Mouse (Mus musculus) adrenal gland, postnatal 14 days (tissue): Measurements from ENCODE around the gene Syna. TPM values are rescaled to one million over a fixed set of nuclear protein-coding genes. Genes with fewer than 3 reads are reported as not detected.
A peak's percentile ranks its signal among the peaks of the same experiment; 100 is the strongest.

Experiments
- DNase-seq: peaks from one replicate; pipeline ENCODE4 v3.0.0; 2021; ENCODE audit warnings: mixed read lengths
- long read RNA-seq, 2 experiments: library from polyadenylated mRNA; stranded (forward); transcript quantifications; one replicate each; pipeline ENCODE4 v2.0.0; 2021
- total RNA-seq: library from RNA; stranded (reverse); gene quantifications from 2 replicates; pipeline ENCODE4 v1.2.3, GENCODE M21; 2021

Gene Syna
- not detected in 2 replicates for total RNA-seq
- long read RNA-seq, experiment 1: 0 reads
- long read RNA-seq, experiment 2: 0 reads

DNA sequence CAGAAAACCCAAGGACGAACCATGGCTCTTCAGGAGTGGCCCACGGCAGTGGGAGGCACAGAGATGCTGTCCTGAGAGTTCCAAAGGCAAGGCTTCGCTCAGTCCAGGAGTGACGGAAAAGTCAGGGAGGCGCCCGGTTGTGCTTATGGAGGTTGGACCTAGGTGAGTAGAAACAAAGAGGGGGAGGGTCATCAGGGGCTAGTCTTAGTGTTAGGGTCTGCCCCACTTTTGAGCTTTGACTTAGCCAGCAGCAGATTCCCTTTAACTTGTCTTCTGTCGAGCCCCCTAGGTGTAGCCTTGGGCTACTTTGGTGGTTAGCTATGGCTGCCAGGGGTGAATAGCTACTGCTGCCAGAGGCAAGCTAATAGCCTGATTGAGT, at the start of gene Syna:
Gene Syna (minus strand): TSS at position 101 of the 379 bp plus-strand sequence.
- no peak for DNase-seq

- peak; percentile 27 for DNase-seq
Measured at GRCm38 (mm10) chr5:134607121-134607520, 47.1 kb upstream of the Syna start.

GRCm38 (mm10) chr5:134606314-134606713, 46.3 kb upstream of the Syna start:
- no peak for DNase-seq

- DNase-seq: no peak
Measured at GRCm38 (mm10) chr5:134604376-134604775, 44.4 kb upstream of the Syna start.

GRCm38 (mm10) chr5:134597711-134598110, 37.7 kb upstream of the Syna start:
- DNase-seq: peak; percentile 40

- no peak for DNase-seq
Measured at GRCm38 (mm10) chr5:134593093-134593492, 33.1 kb upstream of the Syna start.

- no peak for DNase-seq
Measured at GRCm38 (mm10) chr5:134592026-134592581, 32.1 kb upstream of the Syna start.

DNA sequence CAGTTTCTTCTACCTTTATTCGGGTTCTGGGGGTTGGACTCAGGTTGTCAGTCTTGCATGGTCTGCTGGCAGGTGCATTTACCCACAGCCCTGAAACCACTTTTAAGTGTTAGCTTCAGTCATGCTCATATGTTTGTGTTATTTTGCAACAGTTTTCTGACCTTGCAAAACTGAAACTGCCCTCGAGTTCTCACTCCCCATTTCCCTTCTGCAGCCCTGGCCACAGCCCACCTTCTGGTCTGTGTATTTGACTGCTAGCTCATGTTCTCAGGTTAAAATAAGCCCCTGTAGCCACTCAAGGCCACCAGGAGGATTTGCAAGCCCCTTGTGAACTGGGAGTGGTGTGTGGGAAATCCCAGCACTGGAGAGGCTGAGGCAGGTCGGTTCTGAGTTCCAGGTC, 29.9 kb upstream of the Syna start:
- no peak for DNase-seq

- DNase-seq: no peak
Measured at GRCm38 (mm10) chr5:134584798-134585197, 24.8 kb upstream of the Syna start.

GRCm38 (mm10) chr5:134583884-134584213, 23.9 kb upstream of the Syna start:
- no peak for DNase-seq

DNA sequence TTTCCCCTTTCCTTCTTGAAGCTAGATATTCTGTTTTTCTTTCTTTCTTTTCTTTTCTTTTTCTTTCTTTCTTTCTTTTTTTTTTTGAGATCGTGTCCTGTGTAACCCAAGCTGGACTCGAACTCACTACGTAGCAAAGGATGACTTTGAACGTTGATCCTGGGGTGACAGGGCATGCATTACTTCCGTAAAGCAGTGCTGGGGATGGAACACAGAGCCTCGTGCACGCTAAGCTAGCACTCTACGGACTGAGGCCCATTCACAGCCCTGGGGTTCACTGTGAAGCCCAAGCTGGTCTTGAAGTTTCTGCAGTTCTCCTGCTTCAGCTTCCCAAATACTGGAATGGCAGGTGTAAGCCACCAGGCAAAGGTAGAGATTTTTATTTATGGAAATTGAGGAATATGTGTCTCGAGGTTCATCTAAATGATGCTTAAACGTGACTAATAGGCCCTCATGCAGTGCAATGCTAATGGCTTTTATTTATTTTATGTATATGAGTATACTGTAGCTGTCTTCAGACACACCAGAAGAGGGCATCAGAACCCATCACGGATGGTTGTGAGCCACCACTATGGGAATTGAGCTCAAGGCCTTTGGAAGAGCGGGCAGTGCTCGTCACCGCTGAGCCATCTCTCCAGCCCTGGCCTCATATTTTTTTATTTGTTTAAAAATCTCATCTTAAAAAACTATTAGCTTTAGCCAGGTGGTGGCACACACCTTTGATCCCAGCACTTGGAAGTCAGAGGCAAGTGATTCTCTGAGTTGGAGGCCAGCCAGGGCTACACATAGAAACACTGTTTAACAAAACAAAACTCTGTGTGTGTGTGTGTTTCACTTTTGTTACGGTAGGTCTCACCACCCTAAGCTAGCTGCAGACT, 23.3 kb upstream of the Syna start:
- DNase-seq: no peak

DNA sequence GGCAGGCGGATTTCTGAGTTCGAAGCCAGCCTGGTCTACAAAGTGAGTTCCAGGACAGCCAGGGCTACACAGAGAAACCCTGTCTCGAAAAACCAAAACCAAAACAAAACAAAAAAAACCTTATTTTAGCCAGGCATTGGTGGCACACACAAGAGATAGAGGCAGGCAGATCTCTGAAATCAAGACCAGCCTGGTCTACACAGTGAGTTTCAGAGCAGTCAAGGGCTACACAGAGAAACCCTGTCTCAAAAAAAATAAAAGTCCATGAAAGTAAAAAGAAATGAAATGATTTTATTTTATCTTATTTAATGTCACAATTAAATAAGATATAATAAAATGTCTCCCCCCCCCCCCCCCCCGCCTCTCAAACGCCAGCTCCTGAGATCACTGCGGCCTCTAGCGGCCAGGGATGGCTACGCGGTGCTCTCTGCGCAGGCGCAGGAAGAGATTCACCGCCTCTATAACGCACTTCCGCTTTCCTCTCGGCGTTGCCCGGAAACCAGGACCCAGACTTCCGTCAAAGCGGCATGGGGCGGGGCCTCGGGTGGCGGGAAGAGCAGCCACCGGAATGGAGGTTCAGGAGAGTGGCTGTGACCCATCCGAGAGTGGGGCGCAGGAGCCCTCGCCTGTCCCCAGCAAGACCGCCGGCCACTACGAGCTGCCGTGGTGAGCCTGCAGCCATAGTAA, 22.4 kb upstream of the Syna start:
- DNase-seq: peak; percentile 98

DNA sequence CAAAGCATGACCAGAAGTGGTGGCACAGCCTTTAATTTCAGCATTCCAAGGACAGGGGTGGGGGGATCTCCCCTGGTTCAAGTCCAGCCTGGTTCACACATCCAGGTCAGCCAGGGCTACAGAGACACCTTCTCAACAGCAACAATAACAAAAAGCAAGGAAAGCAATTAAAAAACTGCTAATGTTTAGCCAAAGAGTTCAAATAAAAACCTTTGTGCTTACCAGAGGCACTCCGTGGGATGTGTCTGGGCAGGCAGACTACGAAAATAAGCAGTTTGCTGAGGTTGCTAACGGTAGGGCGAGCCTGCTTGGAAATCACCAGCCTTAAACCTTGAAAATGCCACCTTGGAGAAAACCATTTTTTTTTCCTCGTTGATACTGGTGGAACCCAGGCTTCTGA, 21.2 kb upstream of the Syna start, which contains the start of gene Rfc2:
Gene Rfc2 (plus strand): TSS at position 221 of the 400 bp plus-strand sequence.
- DNase-seq: no peak

- DNase-seq: no peak
Measured at GRCm38 (mm10) chr5:134579135-134579534, 19.2 kb upstream of the Syna start.

- no peak for DNase-seq
Measured at GRCm38 (mm10) chr5:134577534-134577933, 17.6 kb upstream of the Syna start.

- DNase-seq: no peak
Measured at GRCm38 (mm10) chr5:134576517-134577220, 16.7 kb upstream of the Syna start.

GRCm38 (mm10) chr5:134575833-134576232, 15.9 kb upstream of the Syna start:
- DNase-seq: no peak

DNA sequence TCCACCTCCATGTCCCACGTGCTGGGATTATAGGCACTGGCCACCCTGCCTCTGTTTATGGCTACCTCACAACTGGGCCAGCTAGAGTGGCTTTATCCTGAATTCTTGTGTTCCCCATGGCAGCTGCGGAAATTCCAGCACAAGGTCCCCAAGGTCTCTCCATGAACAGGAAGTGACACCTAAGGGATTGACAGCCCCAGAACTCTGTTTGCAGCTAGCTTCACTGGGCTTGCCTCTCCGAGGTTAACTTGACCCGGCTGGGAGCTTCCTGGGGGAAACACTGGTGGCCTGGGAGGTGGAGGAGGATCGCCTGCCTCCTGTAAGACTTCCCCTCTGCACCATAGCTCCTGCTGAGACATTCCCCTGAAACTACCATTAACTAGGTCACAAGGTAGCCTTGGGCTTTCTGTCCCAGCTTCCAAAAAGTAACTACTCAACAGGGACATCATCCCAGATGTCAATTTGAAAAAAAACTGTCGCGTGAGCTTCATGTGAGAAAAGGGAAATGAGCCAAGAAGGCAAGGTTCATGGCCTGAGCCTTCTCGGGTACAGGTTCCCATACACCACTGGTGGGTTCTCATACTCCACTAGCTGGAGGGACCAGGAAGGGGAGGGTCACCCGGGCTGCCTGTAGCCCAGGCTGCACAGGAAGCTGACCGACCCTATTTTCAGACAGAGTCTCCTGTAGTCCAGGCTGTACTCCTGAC, 12.7 kb upstream of the Syna start:
- peak; percentile 48 for DNase-seq

DNA sequence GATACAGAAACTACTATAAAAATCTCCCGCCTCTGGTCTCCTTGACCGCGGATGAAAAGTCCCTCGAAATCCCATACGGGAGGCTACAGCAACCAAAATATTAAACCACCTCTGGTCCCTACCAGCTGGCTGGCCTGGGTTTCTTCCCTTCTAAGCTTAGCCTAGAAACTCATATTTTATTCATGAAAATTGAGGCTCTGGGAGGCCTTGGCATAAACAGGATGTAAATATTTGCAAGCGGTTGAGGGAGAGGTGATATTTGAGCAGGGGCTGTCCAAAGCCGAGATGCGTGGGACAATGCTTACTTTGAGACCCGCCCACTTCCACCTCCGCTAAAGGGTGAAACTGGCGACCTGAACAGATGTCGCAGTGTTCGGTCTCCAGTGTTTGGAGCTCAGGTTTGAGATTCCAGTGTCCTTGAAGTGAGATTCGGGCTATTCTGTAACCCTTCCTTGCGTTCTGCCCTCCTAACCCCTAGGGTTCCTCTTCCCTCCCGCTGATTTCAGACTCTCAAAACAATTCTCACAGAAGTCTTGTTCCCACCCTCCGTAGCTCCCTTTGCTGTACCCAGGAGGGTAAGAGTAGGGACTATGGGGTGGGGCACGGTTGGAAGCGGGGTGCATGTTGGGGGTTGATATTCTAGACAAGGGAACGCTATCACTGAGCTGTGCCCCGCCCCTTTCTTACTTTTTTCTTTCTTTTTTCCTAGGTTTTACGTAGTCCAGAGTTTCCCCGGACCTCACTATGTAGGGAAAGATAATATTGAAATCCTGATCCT, 11.9 kb upstream of the Syna start:
- DNase-seq: peak; percentile 79

DNA sequence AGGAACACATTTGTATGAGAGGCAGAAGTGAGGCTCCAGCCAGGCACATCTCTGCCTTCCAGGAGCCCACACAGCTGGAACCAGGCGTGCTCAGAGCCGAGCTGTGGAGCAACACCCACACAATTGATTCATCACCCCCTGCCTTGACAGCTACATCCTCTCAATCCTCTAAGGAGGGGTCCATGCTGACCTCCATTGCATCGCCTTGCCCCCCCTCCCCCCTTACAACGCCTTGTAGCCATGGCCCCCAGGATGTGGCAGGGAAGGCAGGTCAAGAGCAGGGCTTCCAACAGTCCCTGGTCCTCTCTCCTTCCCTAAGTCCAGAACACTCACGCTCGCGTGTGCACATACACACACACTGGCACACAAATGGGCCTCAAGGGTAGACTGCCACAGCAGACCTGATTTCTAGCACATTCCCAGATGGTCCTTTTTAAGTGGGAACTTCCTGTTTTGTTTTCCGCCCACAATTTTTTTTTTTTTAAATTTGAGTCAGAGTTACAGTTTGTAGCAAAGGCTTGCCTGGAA, 9.1 kb upstream of the Syna start:
- peak; percentile 30 for DNase-seq

DNA sequence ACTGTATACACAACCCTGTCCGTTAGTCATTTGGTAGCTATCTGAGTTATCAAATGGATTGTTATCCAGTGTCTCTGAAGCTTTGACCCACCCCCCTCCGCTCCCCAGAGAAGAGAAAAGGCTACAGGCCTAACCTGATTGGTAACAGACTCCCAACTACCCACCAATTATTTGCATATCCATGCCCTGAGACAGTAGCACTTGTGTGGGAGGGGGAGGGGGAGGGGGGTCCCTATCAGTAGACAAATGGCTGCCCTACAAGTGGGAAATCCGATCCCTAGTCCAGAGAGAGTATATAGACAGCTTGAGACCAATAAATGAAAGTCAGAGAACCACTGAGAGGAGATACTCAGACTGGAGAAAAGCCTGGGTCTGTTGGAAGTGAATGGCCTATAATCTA, 8.1 kb upstream of the Syna start:
- no peak for DNase-seq
